Mouse (Mus musculus) embryonic facial prominence, embryonic 13.5 days (tissue): ENCODE measurements around the gene Klhdc8a. TPM values are rescaled to one million over a fixed set of nuclear protein-coding genes. Genes with fewer than 3 reads are reported as not detected.

Experiments
- ATAC-seq: fragments of 200-750 bp; cut with Nextera tagmentation; 2 replicates; pipeline ENCODE4 v1.8.0; 2017; ENCODE audit warnings: low read depth; ENCODE audit not compliant: insufficient number of reproducible peaks, insufficient read depth, low FRiP score, low TSS enrichment
- H3K27ac ChIP-seq: fragments of 300-500 bp; sonication (generic); 2 replicates; pipeline ENCODE4 v1.5.1; 2015; ENCODE audit warnings: moderate library complexity, mild to moderate bottlenecking, inconsistent platforms
- H3K27me3 ChIP-seq: fragments of 300-500 bp; sonication (generic); 2 replicates; pipeline ENCODE4 v1.6.1; 2015; ENCODE audit warnings: mild to moderate bottlenecking, inconsistent platforms
- H3K36me3 ChIP-seq: fragments of 300-500 bp; sonication (generic); 2 replicates; pipeline ENCODE4 v1.6.1; 2015; ENCODE audit warnings: mild to moderate bottlenecking, inconsistent platforms
- H3K4me1 ChIP-seq: fragments of 300-500 bp; sonication (generic); 2 replicates; pipeline ENCODE4 v1.6.1; 2015; ENCODE audit warnings: inconsistent platforms
- H3K4me2 ChIP-seq: fragments of 300-500 bp; sonication (generic); 2 replicates; pipeline ENCODE4 v1.6.1; 2015; ENCODE audit warnings: moderate library complexity, mild to moderate bottlenecking, inconsistent platforms
- H3K4me3 ChIP-seq: fragments of 300-500 bp; sonication (generic); 2 replicates; pipeline ENCODE4 v1.5.1; 2015; ENCODE audit warnings: mild to moderate bottlenecking, inconsistent platforms
- H3K9ac ChIP-seq: fragments of 300-500 bp; sonication (generic); 2 replicates; pipeline ENCODE4 v1.6.1; 2015; ENCODE audit warnings: mild to moderate bottlenecking, inconsistent platforms
- H3K9me3 ChIP-seq: fragments of 300-500 bp; sonication (generic); 2 replicates; pipeline ENCODE4 v1.6.1; 2016; ENCODE audit warnings: inconsistent platforms
- WGBS: fragments of 180-500 bp; shearing (Covaris S2); methylation state at CpG from one replicate; pipeline ENCODE4 v1.1.7; 2015; ENCODE audit warnings: mixed read lengths; 5-methylcytosine and 5-hydroxymethylcytosine counted together
- polyA plus RNA-seq: library from polyadenylated mRNA; unstranded; fragments of >200 nt; fragmentation: Nextera tagmentation; extraction: Ambion mirVana; gene quantifications from 2 replicates; pipeline ENCODE4 v1.2.1, GENCODE M21; 2015

Klhdc8a gene
- polyA plus RNA-seq, 1 experiment from 2014 or later: 0.25 TPM

DNA sequence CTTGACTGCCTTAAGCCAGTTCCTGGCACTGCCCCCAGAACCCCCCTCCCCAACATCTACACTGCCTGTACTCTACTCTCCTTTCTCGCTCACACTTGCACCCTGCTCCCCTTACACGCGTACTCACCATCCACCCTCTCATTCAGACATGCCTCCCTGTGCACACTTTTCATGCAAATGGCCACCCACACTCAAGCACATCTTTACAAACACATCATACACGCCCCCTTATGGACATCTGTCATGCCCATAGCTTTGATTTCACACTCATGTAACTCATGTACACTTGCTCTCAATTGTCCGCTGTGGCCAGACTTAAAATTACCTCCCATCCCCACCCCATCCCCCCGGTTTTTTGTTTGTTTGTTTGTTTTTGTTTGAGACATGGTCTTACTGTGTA is 9.5 kb downstream of the Klhdc8a start:
- peaks cover 23% of the 10 kb centered on the region for H3K27me3 ChIP-seq
- no peak overlapping the region for H3K27ac ChIP-seq
- no peaks in the 10 kb centered on the region for H3K4me1 ChIP-seq
- no peak for ATAC-seq
- H3K4me2 ChIP-seq: no peak overlapping the region
- no peaks in the 10 kb centered on the region for H3K36me3 ChIP-seq
- H3K9ac ChIP-seq: no peak overlapping the region
- no peak overlapping the region for H3K4me3 ChIP-seq
- WGBS: 85% methylated on average over 6 of the region's 6 CpGs
- H3K9me3 ChIP-seq: no peaks in the 10 kb centered on the region

DNA sequence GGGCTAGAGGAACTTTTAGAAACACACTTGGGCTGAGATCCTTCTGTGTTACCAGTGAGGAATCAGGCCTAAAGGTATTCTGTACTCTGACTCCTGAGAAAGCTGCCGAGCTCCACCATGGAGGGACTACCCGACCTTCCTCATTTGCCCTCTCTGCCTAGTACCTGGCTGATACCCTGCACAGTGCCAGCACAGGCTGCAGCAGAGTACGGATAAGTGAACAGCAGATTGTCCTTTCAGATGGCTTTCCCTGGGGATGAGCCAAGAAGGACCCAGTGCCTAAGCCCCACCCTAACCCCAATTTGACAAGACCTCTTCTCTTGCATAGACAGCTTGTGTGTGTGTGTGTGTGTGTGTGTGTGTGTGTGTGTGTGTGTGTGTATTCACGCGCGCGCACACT is 10.2 kb downstream of the Klhdc8a start:
- H3K4me2 ChIP-seq: no peak overlapping the region
- H3K9me3 ChIP-seq: no peaks in the 10 kb centered on the region
- no peak overlapping the region for H3K27ac ChIP-seq
- H3K4me1 ChIP-seq: no peaks in the 10 kb centered on the region
- 85% methylated on average over 7 of the region's 7 CpGs for WGBS
- H3K4me3 ChIP-seq: no peak overlapping the region
- ATAC-seq: no peak
- peaks cover 25% of the 10 kb centered on the region for H3K27me3 ChIP-seq
- H3K36me3 ChIP-seq: no peaks in the 10 kb centered on the region
- H3K9ac ChIP-seq: no peak overlapping the region

DNA sequence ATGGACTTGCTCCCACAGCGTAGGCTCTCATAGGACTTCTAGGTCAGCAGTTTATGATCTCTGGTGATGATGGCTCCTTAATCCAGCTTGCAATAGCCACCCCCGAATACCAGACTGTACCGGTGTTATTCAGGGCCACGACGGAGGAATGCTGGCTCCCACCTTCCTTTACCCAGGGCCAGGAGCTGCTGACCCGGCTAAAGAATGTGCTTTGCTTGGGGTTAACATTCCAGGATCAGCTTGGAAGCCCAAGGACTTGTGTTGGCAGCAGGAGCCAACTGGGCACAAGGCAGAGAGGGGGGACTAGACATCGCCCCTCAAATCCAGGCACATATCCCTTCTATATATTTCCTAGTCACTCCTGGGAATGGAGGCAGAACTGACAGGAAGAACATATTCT is 12.3 kb downstream of the Klhdc8a start:
- Histone ChIP-seq H3K4me2 (no peak overlapping the region), H3K9ac (no peak overlapping the region), H3K4me1 (no peaks in the 10 kb centered on the region; the same call in 1 of the 2 replicates), H3K9me3 (no peaks in the 10 kb centered on the region), H3K27ac (no peak overlapping the region), H3K36me3 (no peaks in the 10 kb centered on the region), H3K4me3 (no peak overlapping the region), H3K27me3 (peaks cover 39% of the 10 kb centered on the region)
- WGBS: 69% methylated on average over 7 of the region's 7 CpGs
- ATAC-seq: no peak

DNA sequence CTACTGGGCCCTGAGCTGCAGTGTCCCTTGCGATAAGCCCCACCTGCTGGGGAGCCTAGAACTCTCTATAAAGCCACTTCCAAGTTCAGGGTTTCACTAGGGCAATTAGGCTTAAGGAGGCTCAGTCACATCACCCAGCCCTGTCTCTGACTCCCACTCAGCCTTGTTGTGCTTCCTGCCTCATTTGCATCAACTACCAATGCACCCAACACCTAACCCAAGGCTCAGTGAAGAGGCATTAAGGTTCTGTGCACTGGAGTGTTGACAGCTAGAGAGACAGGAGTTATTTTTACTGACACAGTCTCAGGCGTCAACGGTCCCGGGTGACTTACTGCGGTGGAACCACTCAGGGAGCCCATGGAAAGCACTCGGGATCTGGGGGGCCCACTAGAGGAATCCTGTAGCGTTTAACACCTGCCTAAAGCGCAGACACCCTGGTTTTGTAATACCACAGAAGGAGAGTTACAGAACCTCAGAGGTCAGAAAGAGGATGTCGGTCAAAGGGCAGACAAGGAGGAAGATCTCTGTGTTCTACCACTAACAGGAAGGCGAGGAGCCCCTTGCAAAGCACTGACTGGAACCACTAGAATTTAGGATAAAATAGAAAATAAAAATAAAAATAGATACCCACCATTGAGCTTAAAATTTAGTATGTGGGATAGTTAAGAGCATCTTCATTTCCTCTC is 12.9 kb downstream of the Klhdc8a start:
- no peaks in the 10 kb centered on the region for H3K36me3 ChIP-seq
- no peaks in the 10 kb centered on the region for H3K9me3 ChIP-seq
- H3K27ac ChIP-seq: no peak overlapping the region
- no peak for ATAC-seq
- peaks cover 4% of the 10 kb centered on the region; the same call in 1 of the 2 replicates for H3K4me1 ChIP-seq
- H3K4me3 ChIP-seq: no peak overlapping the region
- H3K27me3 ChIP-seq: peaks cover 45% of the 10 kb centered on the region
- H3K9ac ChIP-seq: no peak overlapping the region
- WGBS: 76% methylated on average over 10 of the region's 10 CpGs
- H3K4me2 ChIP-seq: no peak overlapping the region

DNA sequence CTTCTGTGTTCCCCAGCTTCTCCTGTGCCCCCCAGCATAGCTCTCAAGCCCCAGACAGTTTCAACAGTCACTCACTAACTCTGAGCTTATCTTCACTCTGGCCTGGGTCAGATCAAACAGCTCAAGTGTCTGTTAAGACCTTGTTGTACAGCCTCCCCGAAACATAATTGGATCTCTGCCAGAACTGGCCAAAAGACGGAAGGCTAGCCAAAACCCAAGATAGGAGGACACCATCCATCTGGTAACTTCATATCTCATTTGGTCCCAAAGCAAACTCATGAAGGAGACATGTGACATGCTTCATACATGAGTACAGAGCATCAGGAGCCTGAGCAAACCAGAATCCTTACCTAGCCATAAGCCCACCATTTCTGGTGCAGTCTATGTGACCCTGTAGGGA is 13.6 kb downstream of the Klhdc8a start:
- H3K36me3 ChIP-seq: no peaks in the 10 kb centered on the region
- no peak overlapping the region for H3K9ac ChIP-seq
- ATAC-seq: no peak
- no peaks in the 10 kb centered on the region for H3K9me3 ChIP-seq
- H3K4me3 ChIP-seq: no peak overlapping the region
- no peak overlapping the region for H3K27ac ChIP-seq
- H3K4me1 ChIP-seq: peaks cover 6% of the 10 kb centered on the region; the same call in 1 of the 2 replicates
- H3K27me3 ChIP-seq: peaks cover 52% of the 10 kb centered on the region
- WGBS: 64% methylated on average over 2 of the region's 2 CpGs
- H3K4me2 ChIP-seq: no peak overlapping the region

DNA sequence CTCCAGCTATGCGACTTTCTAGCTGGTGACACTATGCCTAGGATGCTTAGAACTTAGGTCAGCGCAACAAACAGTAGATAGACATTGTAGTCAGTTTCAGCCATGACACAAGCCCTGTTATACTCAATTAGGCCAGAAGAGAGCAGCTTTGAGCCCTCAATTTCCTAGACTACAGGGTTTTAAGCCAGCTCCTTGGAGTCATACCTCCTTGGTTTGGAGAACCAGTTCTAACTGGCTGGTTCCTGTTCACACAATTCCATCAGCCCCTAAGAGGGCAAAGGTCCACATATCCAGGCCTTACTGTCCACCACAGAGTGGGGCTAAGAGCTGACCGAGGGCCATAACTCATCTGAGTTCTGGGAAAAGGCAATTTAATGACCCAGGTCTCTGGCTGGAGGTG is 14.3 kb downstream of the Klhdc8a start:
- Histone ChIP-seq H3K9me3 (no peaks in the 10 kb centered on the region), H3K27me3 (peaks cover 59% of the 10 kb centered on the region), H3K4me3 (no peak overlapping the region), H3K4me2 (no peak overlapping the region), H3K4me1 (peaks cover 6% of the 10 kb centered on the region; the same call in 1 of the 2 replicates), H3K9ac (no peak overlapping the region), H3K36me3 (no peaks in the 10 kb centered on the region), H3K27ac (no peak overlapping the region)
- 56% methylated on average over 3 of the region's 3 CpGs for WGBS
- ATAC-seq: no peak

DNA sequence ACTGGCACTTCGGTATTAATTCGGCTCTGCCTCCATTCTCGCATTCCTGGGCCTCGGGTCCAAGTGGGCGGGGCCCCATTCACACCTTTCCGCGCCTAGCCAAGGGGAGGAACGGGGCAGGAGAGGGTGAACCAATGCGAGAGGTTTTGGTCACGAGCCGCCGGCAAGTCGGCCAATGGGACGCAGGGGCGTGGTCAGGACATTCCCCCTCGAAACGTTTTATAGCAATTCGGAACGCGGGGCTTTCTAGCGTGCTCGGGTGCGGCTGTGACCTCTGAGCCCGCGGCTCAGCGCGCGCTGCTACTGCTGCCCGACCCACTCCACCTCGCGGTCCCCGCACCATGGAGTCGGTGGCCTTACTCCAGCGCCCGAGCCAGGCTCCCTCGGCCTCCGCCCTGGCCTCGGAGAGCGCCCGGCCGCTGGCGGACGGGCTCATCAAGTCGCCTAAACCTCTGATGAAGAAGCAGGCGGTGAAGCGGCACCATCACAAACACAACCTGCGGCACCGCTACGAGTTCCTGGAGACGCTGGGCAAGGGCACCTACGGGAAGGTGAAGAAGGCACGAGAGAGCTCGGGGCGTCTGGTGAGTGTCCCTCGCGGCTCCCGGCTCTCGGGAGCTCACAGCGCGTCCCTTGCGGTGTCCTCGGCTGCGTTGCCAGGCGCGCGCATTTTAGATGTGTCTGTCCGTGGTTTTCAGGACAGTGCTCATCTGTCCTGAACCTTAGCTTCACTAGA is 17.6 kb downstream of the Klhdc8a start, which contains the start of gene Nuak2:
Gene Nuak2 (plus strand): TSS at position 238 of the 736 bp plus-strand sequence.
- Histone ChIP-seq H3K27ac (no peak within 1 kb of the TSS), H3K9ac (peak within 1 kb of the TSS; percentile 68), H3K27me3 (peaks cover 65% of the 10 kb centered on the region), H3K4me1 (peaks cover 17% of the 10 kb centered on the region; the same call in 1 of the 2 replicates), H3K4me3 (peak within 1 kb of the TSS; percentile 58), H3K36me3 (no peaks in the 10 kb centered on the region), H3K4me2 (peak within 1 kb of the TSS; percentile 98), H3K9me3 (no peaks in the 10 kb centered on the region)
- ATAC-seq: peak; percentile 80
- under 1% methylated on average over 67 of the region's 67 CpGs for WGBS

DNA sequence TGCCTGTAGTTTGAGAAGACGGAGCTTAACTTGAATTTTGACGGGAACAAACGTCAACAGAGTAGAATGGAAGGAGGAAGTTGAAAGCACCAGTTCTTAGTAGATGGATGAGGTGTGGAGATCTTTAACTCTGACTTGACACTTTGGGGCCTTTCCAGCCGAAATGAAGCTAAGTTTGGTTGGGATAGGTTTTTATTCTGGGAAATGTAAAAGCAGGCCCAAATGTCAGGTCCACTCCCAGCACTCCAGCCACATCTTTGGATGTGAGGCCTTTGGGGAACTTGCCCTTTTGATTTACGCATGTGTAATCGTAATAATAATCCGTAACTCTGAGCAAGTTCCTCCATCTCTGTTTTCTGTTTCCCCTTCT is 18.2 kb downstream of the Klhdc8a start:
- Histone ChIP-seq H3K27ac (no peak overlapping the region), H3K9ac (peak overlapping the region; percentile 68; the same call in 1 of the 2 replicates), H3K4me3 (peak overlapping the region; percentile 58), H3K9me3 (no peaks in the 10 kb centered on the region), H3K27me3 (peaks cover 60% of the 10 kb centered on the region), H3K36me3 (no peaks in the 10 kb centered on the region), H3K4me2 (peak overlapping the region; percentile 98), H3K4me1 (peaks cover 17% of the 10 kb centered on the region; the same call in 1 of the 2 replicates)
- WGBS: 40% methylated on average over 7 of the region's 7 CpGs
- ATAC-seq: no peak

DNA sequence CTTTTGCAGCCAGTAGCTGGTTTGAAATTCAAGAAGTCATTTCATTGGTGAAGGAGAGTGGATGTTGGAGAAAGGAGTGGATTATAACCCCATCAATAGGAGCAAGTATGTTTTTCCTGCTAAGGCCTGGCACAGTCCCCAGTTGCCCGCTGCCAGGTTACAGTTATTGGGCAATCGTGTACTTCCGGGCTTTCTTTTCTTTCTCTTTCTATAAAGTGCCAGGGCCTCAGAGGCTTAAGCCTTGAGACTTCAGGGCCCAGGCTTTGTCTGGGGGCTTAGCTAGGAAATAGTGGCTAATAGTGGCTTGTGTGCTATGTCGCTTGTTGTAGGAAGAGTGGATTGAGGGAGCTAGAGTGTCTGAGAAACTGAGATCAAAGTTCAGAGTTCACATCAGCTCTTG is 19.0 kb downstream of the Klhdc8a start:
- Histone ChIP-seq H3K4me2 (peak overlapping the region; percentile 98), H3K27ac (no peak overlapping the region), H3K4me1 (peaks cover 19% of the 10 kb centered on the region), H3K36me3 (no peaks in the 10 kb centered on the region), H3K4me3 (no peak overlapping the region), H3K27me3 (peaks cover 60% of the 10 kb centered on the region), H3K9me3 (no peaks in the 10 kb centered on the region), H3K9ac (no peak overlapping the region)
- 69% methylated on average over 4 of the region's 4 CpGs for WGBS
- ATAC-seq: no peak

DNA sequence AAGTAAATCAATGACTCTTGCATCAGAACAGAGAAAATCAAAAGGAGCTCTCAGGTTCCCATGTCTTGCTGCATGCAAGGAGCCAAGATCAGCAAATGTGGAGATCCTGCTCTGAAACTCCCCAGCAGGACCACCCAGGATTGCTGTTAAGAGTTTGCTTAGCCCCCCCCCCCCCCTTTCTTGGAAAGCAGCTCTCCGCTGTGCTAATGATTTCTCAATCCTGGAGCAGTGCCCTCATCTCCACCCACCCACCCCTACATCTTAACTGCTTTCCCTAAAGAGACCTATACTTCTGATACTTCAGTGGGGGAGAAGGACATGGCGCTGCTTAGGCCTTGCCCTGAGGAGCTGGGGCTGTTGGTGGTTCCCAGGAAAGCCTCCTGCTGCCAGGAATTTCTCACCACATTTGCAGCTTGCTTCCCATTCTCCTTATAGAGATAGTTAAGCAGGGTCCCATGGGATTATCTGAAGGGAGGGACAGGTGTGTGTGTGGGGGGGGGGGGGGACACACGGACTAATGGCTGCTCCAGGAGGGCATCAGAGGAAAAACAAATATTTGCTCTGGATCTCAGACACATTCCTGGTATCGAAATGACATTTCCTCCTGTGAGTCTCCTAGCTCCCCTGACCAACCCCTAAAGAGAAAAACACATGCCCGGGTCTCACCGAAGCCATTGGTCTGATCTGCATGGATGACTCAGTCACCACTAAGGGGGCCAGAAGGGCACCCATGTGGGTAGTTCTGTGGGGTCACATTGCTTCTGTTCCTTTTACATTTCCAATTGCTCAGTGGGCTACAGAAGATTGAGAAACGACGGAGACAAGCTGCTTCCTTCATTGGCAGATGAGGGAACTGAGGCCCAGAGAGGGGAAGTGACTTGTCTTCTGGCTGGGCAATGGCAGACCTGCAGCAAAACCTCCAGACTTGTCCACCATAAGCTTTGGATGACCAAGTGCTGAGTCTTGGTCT is 19.8 kb downstream of the Klhdc8a start:
- H3K4me2 ChIP-seq: peak overlapping the region; percentile 98
- no peak overlapping the region for H3K9ac ChIP-seq

DNA sequence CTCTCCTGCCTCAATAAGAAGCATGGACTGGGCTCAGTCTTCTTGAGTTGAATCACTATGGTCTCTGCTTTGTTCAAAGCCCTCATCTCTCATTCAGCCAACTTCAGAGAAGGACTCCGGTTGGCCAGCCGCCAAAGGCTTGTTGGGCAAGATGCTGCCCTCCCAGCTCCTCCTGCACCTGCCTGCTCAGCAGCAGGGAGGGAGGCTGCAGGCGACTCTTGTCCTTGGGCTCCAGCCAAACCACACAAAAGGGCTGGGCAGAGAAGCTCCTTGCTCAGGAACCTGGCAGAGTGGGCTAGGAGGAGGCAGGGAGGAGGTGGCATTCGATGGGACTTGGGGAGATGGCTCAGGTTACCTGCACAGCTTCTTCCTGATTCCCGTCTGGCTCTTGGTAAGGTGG is 20.8 kb downstream of the Klhdc8a start:
- Histone ChIP-seq H3K9ac (no peak overlapping the region), H3K27ac (no peak overlapping the region), H3K4me1 (peaks cover 28% of the 10 kb centered on the region), H3K36me3 (no peaks in the 10 kb centered on the region), H3K4me3 (no peak overlapping the region), H3K27me3 (peaks cover 47% of the 10 kb centered on the region), H3K4me2 (no peak overlapping the region), H3K9me3 (no peaks in the 10 kb centered on the region)
- ATAC-seq: 0 out of 2 replicates have a peak, but pooled peaks have one; percentile 59
- WGBS: 60% methylated on average over 5 of the region's 5 CpGs

More for the DNA sequence above, 19.8 kb downstream of the Klhdc8a start:
- WGBS: 60% methylated on average over 8 of the region's 8 CpGs
- H3K4me3 ChIP-seq: no peak overlapping the region
- no peaks in the 10 kb centered on the region for H3K9me3 ChIP-seq
- H3K27me3 ChIP-seq: peaks cover 53% of the 10 kb centered on the region
- ATAC-seq: no peak
- no peaks in the 10 kb centered on the region for H3K36me3 ChIP-seq
- peaks cover 27% of the 10 kb centered on the region for H3K4me1 ChIP-seq
- H3K27ac ChIP-seq: no peak overlapping the region
